Mouse (Mus musculus) liver, postnatal 0 days (tissue): ENCODE data around the gene Drc1. TPM values are rescaled to one million over a fixed set of nuclear protein-coding genes. Genes with fewer than 3 reads are reported as not detected.
A peak's percentile ranks its signal among the peaks of the same experiment; 100 is the strongest.

Experiments
- ATAC-seq: fragments of 200-750 bp; cut with Nextera tagmentation; 2 replicates; pipeline ENCODE4 v1.8.0; 2017; ENCODE audit warnings: mild to moderate bottlenecking, moderate library complexity
- DNase-seq: peaks from one replicate; pipeline ENCODE4 v3.0.0-alpha.2; 2016
- H3K27ac ChIP-seq: fragments of 300-500 bp; sonication (generic); 2 replicates; pipeline ENCODE4 v1.5.1; 2014; ENCODE audit warnings: antibody characterized with exemption, moderate library complexity, mild to moderate bottlenecking, low read depth
- H3K27me3 ChIP-seq: fragments of 300-500 bp; sonication (generic); 2 replicates; pipeline ENCODE4 v1.6.1; 2014; ENCODE audit warnings: low read length, control low read depth, mixed read lengths; ENCODE audit not compliant: insufficient read depth
- H3K36me3 ChIP-seq: fragments of 300-500 bp; sonication (generic); replicated peaks from 2 replicates; pipeline ENCODE4 v1.6.1; 2014; ENCODE audit warnings: mild to moderate bottlenecking, control low read depth, low read length, moderate library complexity, mixed read lengths; ENCODE audit not compliant: insufficient read depth
- H3K4me1 ChIP-seq: fragments of 300-500 bp; sonication (generic); 2 replicates; pipeline ENCODE4 v1.6.1; 2014; ENCODE audit warnings: antibody characterized with exemption, mild to moderate bottlenecking, control low read depth; ENCODE audit not compliant: insufficient read depth
- H3K4me2 ChIP-seq: fragments of 300-500 bp; sonication (generic); 2 replicates; pipeline ENCODE4 v1.6.1; 2014; ENCODE audit warnings: low read depth, mild to moderate bottlenecking, low read length, moderate library complexity, mixed read lengths
- H3K4me3 ChIP-seq: fragments of 300-500 bp; sonication (generic); 2 replicates; pipeline ENCODE4 v1.5.1; 2014; ENCODE audit warnings: low read depth, low read length
- H3K9ac ChIP-seq: fragments of 300-500 bp; sonication (generic); replicated peaks from 2 replicates; pipeline ENCODE4 v1.6.1; 2014; ENCODE audit warnings: mild to moderate bottlenecking, moderate library complexity
- H3K9me3 ChIP-seq: fragments of 300-500 bp; sonication (generic); 2 replicates; pipeline ENCODE4 v1.6.1; 2016; ENCODE audit warnings: mild to moderate bottlenecking, control low read depth, low read length, mixed read lengths
- CTCF ChIP-seq: sonication (generic); IDR thresholded peaks from 2 replicates; pipeline ENCODE4 v1.5.1; 2016; ENCODE audit warnings: antibody characterized with exemption, low read depth
- EP300 ChIP-seq: IDR thresholded peaks from 2 replicates; pipeline ENCODE4 v1.6.1; 2016; ENCODE audit warnings: antibody characterized with exemption, low read depth, mild to moderate bottlenecking
- WGBS: fragments of 180-500 bp; shearing (Covaris S2); extraction: QIAGEN DNeasy Blood & Tissue Kit; methylation state at CpG from one replicate; pipeline ENCODE4 v1.1.7; 2014; ENCODE audit not compliant: insufficient replicate concordance; 5-methylcytosine and 5-hydroxymethylcytosine counted together
- polyA plus RNA-seq: library from polyadenylated mRNA; unstranded; fragments of >200 nt; fragmentation: Nextera tagmentation; extraction: Ambion mirVana; gene quantifications from 2 replicates; pipeline ENCODE4 v1.2.1, GENCODE M21; 2015

The Drc1 gene
- polyA plus RNA-seq, 1 experiment from 2014 or later, result 0.31 TPM

- Histone ChIP-seq H3K27ac (peak overlapping the region; percentile 76), H3K4me1 (peaks cover 3% of the 10 kb centered on the region; the same call in 1 of the 2 replicates), H3K9ac (no peak overlapping the region), H3K27me3 (no peaks in the 10 kb centered on the region), H3K36me3 (peaks cover 35% of the 10 kb centered on the region), H3K4me2 (no peak overlapping the region), H3K9me3 (no peaks in the 10 kb centered on the region), H3K4me3 (no peak overlapping the region)
- ATAC-seq (peak; percentile 97), DNase-seq (no peak)
- TF ChIP-seq EP300, result no peak
- peak; percentile 18; the same call in 1 of the 2 replicates for TF ChIP-seq CTCF
- WGBS, result 71% methylated on average over 12 of the region's 12 CpGs
These were observed 25.4 kb upstream of the Drc1 start for GRCm38 (mm10) chr5:30255567-30256354.

- ATAC-seq, result no peak
- H3K9me3 ChIP-seq, result no peaks in the 10 kb centered on the region
- H3K4me2 ChIP-seq, result no peak overlapping the region
- H3K4me1 ChIP-seq, result peaks cover 3% of the 10 kb centered on the region; the same call in 1 of the 2 replicates
- DNase-seq, result no peak
- no peak overlapping the region for H3K4me3 ChIP-seq
- WGBS, result 74% methylated on average over 7 of the region's 7 CpGs
- H3K9ac ChIP-seq, result no peak overlapping the region
- peaks cover 28% of the 10 kb centered on the region for H3K36me3 ChIP-seq
- no peaks in the 10 kb centered on the region for H3K27me3 ChIP-seq
- no peak overlapping the region for H3K27ac ChIP-seq
- TF ChIP-seq EP300 (no peak), CTCF (no peak)
These were observed 22.4 kb upstream of the Drc1 start for GRCm38 (mm10) chr5:30258776-30259175.

GRCm38 (mm10) chr5:30270571-30271190 lies 10.5 kb upstream of the Drc1 start:
- Histone ChIP-seq H3K4me1 (no peaks in the 10 kb centered on the region), H3K36me3 (peaks cover 25% of the 10 kb centered on the region), H3K27ac (no peak overlapping the region), H3K4me2 (no peak overlapping the region), H3K9ac (no peak overlapping the region), H3K9me3 (no peaks in the 10 kb centered on the region), H3K27me3 (no peaks in the 10 kb centered on the region), H3K4me3 (no peak overlapping the region)
- no peak for ATAC-seq
- 78% methylated on average over 11 of the region's 11 CpGs for WGBS
- DNase-seq, result no peak
- no peak for TF ChIP-seq CTCF
- no peak for TF ChIP-seq EP300

GRCm38 (mm10) chr5:30271599-30272281 lies 9.4 kb upstream of the Drc1 start:
- H3K4me1 ChIP-seq, result no peaks in the 10 kb centered on the region
- DNase-seq (no peak), ATAC-seq (no peak)
- H3K9me3 ChIP-seq, result no peaks in the 10 kb centered on the region
- H3K4me3 ChIP-seq, result no peak overlapping the region
- WGBS, result 76% methylated on average over 11 of the region's 11 CpGs
- H3K4me2 ChIP-seq, result no peak overlapping the region
- no peak for TF ChIP-seq CTCF
- TF ChIP-seq EP300, result no peak
- no peak overlapping the region for H3K9ac ChIP-seq
- H3K36me3 ChIP-seq, result peaks cover 15% of the 10 kb centered on the region
- H3K27ac ChIP-seq, result no peak overlapping the region
- no peaks in the 10 kb centered on the region for H3K27me3 ChIP-seq

- no peak overlapping the region for H3K4me3 ChIP-seq
- no peaks in the 10 kb centered on the region for H3K9me3 ChIP-seq
- H3K9ac ChIP-seq, result no peak overlapping the region
- ATAC-seq (no peak), DNase-seq (no peak)
- no peak for TF ChIP-seq CTCF
- no peak overlapping the region for H3K4me2 ChIP-seq
- H3K27me3 ChIP-seq, result 0 out of 2 replicates have a peak, but pooled peaks cover 4% of the 10 kb centered on the region
- no peaks in the 10 kb centered on the region for H3K36me3 ChIP-seq
- H3K27ac ChIP-seq, result no peak overlapping the region
- 84% methylated on average over 2 of the region's 2 CpGs for WGBS
- H3K4me1 ChIP-seq, result no peaks in the 10 kb centered on the region
These were observed 4.8 kb upstream of the Drc1 start for GRCm38 (mm10) chr5:30276361-30276760.

GRCm38 (mm10) chr5:30278952-30279351 lies 2.2 kb upstream of the Drc1 start:
- H3K4me2 ChIP-seq, result no peak overlapping the region
- no peak overlapping the region for H3K27ac ChIP-seq
- H3K9me3 ChIP-seq, result no peaks in the 10 kb centered on the region
- H3K9ac ChIP-seq, result no peak overlapping the region
- no peak for TF ChIP-seq CTCF
- TF ChIP-seq EP300, result no peak
- 41% methylated on average over 3 of the region's 3 CpGs for WGBS
- no peaks in the 10 kb centered on the region for H3K4me1 ChIP-seq
- ATAC-seq (no peak), DNase-seq (no peak)
- 0 out of 2 replicates have a peak, but pooled peaks cover 6% of the 10 kb centered on the region for H3K27me3 ChIP-seq
- H3K36me3 ChIP-seq, result no peaks in the 10 kb centered on the region
- H3K4me3 ChIP-seq, result no peak overlapping the region
